Mouse (Mus musculus) lung, postnatal 36 days (tissue): ENCODE results near the gene Kcnj11.

Source experiments
- DNase-seq: peaks from one replicate; pipeline ENCODE4 v3.0.0; 2022; ENCODE audit warnings: mixed read lengths

Gene Kcnj11

DNA sequence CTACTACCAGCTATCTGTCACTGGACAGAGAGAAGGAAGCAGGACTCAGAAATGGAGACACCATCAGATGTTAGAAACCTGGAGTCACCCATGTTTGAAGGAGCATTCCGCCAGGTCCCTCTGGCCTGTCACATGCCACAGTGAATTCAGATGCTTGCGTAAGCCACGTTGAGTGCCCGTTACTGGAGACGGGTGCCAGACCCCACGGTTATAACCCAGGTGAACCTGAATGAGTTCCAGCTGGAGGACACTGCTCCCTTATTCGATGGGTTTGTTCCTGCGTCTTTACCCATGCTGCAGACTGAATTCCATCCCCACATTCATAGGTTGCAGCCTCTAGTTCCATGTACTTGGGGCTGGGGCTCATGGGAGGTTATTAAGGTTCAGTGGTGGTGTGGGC is 3.2 kb upstream of the Kcnj11 start:
- no peak for DNase-seq

DNA sequence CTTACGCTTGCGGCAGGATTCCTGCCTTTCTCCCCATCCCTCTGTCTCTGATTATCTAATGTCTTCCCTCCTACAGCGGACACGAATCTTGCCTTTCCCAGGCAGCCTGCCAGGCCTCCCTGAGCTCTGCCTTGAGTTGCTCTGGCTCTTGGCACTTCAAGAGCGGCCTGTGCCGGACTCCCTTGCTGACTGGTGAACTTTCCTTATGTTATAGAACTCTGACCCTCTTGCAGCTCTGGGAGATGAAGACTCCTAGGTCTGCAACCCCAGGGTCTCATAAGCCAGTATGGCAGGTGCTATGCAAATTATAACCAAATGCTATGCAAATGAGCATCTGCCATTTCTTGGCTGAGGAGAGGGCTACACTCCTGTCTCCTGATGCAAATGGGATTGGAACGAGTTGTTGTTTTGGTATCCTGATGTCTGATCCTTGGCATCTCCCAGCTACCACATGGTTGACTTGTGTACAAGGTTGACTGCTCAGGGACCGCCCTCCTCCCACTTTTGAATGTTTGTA is 2.6 kb upstream of the Kcnj11 start:
- DNase-seq, result no peak

DNA sequence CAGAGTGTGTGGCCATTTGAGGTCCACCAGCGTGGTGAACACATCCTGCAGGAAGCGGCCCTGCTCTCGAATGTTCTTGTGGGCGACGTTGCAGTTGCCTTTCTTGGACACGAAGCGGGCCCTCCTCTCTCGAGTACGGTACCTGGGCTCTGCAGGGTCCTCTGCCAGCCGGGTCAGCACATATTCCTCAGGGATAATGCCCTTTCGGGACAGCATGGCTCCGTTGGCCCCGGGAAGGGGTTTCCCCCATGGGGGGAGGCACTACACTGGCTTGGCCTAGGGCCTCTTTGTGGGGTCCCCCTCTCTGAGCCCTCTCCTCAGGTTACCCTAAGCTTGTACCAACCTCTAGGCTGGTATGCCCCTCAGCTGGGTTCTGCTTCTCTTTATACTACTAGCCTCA is 882 bp downstream of the Kcnj11 start:
- DNase-seq, result no peak

DNA sequence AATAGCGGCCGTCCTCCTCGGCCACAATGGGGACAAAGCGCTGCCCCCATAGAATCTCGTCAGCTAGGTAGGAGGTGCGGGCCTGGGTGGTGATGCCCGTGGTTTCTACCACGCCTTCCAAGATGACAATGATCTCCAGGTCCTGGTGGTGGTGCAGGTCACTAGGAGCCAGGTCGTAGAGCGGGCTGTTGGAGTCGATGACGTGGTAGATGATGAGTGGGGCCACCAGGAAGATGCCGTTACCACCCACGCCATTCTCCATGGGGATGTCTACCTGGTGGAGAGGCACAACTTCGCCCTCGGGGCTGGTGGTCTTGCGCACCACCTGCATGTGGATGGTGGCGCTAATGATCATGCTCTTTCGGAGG is 1.7 kb downstream of the Kcnj11 start:
- no peak for DNase-seq

DNA sequence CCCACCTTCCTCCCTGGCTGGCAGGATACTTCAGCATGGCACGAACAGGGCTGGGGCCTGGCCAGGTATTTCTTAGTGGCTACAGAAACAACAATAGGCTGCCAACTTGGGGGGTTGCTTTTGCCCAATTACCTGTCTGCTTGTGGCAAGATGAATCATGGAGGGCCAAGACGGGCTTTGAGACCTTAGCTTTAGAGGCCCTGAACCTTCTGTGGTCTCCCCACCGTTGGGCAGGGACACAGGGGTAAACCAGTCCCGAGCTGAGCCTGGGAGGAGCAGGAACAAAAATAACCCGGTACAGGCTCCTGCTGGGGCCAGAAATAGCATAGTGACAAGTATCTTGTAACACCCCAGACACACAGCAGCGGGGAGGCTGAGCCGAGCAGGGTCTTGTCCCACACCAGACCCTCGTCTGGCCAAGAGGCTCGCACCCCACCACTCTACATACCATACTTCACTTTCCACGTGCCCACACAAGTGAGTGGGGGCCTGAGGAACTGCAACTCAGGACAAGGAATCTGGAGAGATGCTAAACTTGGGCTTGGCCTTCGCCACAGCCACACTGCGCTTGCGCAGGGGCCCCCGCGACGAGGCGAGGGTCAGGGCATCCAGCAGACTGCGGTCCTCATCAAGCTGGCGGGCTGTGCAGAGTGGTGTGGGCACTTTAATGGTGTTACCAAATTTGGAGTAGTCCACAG is 2.2 kb downstream of the Kcnj11 start:
- DNase-seq, result no peak

DNA sequence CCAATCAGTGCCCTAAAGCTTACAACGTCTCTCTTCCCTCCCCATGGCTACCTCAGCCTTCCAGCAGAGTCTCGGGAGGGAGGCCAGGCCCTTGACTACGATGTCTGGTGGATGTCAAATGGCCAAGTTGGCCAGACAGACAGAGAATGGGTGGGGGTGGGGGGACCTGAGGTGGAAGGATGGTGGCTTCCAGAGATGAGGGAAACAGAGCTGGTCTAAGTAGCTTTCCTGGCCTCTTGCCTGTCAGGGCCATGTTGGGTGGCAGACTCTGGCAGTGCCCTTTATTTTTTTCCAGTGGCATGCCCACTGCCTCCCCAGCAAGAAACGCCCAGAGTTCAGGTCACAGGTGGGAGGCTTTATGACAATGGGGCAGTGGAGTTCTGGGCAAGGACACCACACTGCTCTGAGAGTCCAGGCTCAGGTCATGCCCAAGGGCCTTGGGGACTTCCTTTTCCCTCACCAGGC is 3.2 kb downstream of the Kcnj11 start:
- no peak for DNase-seq

DNA sequence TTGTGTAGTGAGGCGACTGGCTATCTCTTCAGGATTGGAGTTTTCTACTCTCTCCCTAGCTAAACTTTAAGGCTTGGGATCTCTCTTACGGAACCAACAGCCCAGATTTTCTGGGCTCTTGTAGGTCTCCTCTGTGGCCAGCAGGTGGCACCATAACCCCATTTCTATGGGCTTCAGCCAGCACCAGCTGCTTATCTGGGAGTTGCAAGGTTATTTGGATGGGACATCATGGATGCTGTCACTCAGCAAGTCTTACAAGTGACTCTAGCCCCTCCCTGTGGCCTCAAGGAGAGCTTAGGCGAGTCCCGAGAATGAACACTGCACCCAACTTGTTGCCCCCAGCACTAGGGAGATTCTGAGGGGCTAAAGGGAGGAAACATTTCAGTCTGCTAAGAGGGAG is 4.4 kb downstream of the Kcnj11 start:
- peak; percentile 64 for DNase-seq

DNA sequence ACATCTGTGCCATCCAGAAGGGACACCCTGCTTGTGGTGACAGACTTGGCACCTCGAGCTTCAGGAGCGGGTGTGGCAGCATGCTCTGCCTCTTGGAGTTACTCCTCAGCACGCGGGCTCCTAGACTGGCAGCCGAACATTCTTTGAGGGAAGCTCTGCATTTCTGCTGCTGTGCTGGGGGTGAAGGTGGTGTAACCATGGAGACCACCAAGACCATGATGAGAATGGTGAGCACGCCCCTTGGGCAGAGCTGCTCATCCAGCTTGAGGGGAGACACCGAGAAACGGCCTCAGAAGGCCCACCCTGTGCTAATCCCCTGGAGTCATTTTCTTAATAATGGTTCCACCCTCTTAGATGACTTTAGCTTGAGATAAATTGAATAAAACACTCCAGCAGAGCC is 7.8 kb downstream of the Kcnj11 start:
- no peak for DNase-seq

DNA sequence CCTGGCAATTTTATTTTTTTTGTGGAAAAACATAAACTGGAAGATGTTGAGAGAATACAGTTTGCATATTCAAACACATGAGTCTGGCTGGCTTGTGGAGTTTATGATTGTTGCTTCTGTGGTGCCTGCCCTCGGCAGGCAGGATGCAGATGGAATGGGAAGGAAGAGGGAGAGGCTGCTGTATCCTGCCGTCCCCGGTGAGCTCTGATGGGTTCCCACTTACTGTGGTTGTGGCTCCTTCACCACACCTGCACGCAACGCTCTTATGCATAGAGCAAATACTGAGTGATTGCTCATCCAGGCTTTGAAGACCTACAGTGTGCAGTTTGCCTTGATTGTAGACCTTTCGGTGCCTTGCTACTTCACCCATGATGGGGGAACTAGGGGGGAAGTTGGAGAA is 12.3 kb downstream of the Kcnj11 start:
- no peak for DNase-seq

DNA sequence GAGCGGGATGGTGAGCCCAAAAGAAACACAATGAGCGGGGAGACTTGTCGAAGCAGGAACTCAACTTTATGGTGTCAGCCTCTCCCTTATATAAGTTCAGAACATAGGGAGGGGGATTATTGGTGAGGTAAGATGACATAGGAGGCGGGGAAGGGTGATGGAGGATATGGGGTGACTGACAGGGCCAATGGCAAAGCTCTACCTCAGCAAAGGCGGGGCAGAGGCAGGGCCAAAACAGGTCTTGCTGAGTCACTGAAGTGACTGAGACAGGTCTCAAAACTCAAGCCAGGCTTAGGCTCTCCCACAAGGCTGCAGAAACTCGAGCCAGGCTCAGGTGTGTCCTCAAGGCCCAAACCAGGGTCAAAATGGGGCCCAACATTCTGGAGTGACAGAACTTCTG is 14.2 kb downstream of the Kcnj11 start:
- DNase-seq, result no peak

DNA sequence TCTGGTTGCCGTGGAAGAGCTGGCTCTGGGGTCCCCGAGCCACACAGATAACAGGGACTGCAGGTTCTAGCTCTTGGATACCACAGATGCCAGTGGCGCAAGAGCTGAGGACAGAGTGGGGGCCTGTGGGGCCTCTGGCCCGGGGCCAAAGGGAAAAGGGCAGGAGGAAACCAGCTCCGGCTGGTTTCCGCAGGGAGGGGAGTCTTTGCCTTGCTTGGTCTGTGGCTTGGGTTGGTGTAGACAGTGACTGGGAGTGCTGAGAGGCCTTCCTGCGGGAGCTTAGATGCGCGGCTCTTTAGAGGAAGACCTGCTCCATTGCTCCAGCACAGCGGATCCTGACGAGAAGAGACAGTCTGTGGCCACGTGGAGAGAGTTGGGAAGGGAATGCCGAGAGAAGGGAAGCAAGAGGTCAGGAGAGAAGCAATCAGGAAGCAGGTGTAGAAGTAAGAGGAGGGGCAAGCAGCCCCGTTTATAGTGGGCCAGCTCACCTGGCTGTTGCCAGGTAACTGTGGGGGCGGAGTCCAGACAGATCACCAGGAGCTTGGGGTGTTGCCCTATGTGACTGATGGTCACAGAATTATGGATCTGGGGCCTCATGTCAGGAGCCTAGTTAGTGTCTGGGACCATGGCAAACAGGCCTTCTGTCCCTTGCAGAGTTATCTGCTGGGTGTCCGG is 15.6 kb downstream of the Kcnj11 start:
- no peak for DNase-seq

DNA sequence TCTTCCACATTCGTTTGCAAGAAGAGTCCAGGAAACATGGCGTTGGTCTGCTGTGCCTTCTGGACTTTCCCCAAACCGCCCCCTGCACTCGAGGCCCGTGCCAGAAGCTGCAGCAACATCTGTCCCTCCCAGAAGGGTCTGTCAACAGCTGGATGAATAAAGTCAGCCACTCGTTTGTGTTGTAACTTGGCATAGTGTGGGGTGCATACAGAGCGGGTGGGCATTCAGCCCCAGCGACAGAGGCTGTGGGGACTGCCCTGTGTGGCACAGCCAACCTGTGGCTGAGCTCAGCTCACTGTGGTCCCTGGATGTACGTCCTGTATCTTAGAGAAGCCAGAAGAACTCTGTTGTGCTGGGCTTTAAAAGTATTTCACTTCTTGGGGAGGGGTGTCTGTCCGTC is 16.5 kb downstream of the Kcnj11 start:
- no peak for DNase-seq

DNA sequence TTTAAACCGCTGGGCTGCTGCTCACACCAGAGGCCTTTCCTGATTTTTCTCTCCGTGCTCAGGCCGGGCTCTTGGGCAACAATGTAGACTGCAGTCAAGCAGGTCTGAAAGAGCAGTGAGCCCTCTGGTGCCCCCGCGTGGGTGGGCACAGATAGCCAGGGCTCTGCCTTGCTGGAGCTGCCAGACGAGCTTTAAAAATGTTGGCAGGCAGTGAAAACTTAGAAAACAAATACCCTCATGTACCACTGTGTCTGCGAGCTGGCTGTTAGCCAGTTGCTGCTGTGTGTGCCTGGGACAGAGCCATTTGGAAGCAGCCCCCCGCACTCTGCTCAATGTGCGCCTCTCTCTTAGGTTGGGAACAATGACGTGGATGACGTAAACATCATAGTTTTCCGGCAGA is 22.9 kb downstream of the Kcnj11 start:
- no peak for DNase-seq

DNA sequence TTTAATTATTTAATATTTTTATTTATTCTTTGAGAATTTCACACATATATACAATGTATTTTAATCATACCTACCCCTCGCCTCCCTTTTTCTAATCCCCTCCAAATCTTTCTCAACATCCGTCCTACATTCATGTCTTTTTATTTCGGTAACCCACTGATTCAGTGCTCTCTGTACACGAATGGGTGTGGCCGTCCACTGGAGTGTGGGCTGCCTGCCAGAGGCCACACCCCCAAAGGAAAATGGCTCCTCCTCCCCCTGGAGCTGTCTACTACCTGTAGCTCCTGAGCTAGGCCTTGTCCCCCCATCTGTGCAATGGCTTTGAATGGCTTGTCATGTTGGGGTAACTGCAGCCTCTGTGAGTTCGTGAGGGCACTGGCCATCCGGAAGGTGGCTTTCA is 23.7 kb downstream of the Kcnj11 start:
- no peak for DNase-seq

DNA sequence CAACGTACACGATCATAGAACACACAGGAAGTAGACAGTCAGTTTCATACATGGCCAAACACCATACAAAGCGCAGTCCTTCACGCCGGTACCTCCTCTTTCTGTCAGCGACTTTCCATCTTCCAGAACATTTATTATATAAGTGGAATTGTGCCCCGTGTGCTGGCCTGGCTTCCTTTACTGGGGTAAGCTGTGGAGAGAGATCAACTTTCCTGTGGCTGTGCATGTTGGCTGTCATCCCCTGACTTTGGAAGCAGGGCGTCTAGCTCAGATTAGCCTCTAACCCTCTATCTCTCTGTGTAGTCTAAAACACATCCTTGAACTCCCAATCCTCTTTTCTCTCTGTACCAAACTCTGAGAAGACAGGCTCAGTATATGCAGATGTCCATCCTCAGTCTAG is 31.7 kb downstream of the Kcnj11 start:
- DNase-seq, result no peak

DNA sequence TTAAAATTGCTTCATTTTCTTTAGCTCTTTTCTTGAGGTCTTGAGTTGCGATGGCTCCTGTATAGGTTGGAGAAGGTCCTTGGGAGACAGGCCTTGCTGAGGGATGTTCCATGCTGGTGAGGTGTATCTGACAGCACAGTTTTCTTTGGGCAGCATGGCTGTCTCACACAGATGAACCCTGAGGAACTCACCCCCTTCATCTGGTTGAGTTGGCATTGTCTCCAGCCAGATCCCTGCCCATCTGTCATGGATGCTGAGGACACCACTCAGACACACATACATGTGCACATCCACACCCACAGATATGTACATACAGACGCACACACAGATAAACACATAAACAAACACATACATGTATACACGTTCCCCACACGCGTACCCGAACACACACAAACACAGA is 37.3 kb downstream of the Kcnj11 start:
- DNase-seq, result no peak

DNA sequence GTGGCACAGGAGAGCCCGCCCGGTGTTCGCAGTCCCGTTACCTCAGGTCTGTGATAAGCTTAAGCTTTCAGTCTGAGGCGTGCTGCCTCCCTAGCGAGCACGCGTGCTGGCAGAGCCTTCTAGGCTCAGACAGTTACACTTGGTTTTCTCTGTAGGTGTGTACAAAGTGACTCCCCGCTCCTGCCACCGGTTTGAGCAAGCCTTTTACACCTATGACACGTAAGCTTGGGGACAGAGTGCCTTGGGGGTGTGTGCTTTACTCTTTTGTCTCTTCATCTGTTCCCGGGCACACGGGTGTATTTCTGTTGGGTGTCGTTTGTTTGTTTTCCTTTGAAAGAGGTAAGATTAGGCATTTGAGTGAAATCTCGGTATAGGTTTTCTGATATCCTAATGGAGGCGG is 39.0 kb downstream of the Kcnj11 start:
- no peak for DNase-seq

DNA sequence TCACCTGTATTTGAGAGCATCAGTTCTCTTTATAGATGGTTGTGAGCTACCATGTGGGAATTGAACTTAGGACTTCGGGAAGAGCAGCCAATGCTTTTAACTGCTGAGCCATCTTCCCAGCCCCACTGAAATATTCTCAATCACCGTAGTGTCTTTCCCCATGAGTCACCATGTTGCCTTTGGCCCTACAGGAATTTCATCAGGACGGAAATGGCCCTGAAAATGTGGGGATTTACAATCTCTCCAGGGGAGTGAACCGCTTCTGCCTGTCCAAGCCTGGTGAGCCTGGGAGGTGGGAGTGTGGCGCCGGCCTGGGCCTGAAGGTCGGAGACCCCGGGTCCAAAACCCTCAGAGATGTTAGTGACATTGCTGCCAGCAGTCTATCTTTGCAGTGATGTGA is 39.9 kb downstream of the Kcnj11 start:
- DNase-seq, result no peak

DNA sequence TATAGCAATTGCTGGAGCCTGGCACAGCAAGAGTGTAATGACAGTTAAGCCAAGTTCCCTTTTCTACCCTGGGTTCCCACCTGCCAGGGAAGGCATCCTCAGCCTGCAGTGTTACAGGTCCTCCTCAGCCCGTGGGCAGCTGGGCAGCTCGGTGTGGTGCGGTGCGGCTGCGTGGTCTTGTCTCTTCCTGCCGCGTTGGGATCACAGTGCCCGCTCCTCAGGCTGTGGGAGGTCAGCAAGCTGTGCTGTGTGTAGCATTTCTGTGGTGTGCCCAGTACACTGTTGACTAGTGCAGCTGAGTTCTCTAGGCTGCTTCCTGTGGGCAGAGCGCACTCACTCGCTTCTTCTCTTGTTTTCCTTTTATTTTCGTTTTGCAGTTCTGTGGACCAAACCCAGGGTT is 41.7 kb downstream of the Kcnj11 start:
- DNase-seq, result peak; percentile 7

DNA sequence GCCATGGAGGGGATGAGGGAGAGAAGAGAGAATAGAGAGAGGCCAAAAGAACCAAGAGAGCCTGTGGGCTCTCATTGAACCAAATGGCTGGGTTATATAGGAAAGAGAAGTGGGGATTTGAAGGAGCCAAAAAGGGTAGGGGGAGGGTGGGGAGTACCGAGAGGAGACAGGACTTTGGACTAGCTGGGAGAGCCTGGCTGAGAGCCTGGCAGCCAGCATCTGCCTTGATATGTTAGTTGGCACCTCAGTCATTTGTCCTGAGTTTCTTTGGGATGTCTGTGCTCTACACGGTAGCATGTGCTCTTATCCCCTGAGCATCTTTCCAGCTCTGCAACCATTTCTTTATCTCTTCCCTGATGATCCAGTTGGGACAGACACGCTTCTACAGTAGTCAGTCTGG is 47.0 kb downstream of the Kcnj11 start:
- DNase-seq, result no peak

DNA sequence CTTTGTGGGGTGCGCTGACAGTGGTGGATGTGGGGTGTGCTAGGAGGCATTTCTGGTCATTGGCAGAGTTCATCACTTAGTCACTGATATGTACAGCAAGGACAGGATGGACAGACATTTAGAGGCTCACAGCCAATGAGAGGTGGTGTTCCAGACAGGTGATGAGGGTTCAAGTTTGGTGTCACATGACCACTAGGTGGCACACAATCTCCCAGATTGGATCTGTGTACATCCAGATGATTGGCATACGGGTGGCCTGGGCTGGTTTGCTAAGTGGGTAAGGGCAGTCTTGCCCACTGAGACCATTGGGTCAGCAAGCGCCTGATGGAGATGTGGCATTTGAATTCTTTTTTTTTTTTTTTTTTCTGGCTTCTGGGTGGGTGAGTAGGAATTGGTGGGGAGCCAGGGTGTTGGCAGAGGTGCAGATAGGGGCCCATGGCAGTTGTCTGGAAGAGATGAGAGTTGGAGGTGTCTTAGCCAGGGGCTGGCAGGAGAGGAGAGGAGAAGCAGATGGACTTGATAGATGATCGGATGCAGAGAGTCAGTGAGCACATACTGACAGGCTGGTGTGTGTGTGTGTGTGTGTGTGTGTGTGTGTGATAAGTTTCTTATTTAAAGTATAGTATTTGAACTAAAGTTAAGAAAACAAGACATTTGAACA is 48.3 kb downstream of the Kcnj11 start:
- peak; percentile 28 for DNase-seq

DNA sequence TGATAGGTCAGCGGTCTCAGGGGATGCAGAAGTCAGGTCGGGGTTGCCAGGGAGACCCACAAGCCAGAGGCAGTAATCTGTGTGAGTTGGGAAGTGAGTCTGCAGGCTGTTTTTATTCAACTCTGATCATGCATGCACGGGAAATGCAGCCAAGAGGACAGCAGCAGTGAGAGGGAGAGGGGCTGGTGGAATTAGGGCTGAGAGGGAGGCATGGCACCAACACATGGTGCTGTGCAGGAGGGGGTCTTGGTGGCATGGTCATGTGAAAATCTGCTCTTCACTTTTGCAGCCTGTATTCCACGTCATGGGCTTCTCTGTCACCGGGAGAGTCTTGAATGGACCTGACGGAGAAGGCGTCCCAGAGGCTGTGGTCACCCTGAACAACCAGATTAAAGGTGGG is 50.6 kb downstream of the Kcnj11 start:
- no peak for DNase-seq

DNA sequence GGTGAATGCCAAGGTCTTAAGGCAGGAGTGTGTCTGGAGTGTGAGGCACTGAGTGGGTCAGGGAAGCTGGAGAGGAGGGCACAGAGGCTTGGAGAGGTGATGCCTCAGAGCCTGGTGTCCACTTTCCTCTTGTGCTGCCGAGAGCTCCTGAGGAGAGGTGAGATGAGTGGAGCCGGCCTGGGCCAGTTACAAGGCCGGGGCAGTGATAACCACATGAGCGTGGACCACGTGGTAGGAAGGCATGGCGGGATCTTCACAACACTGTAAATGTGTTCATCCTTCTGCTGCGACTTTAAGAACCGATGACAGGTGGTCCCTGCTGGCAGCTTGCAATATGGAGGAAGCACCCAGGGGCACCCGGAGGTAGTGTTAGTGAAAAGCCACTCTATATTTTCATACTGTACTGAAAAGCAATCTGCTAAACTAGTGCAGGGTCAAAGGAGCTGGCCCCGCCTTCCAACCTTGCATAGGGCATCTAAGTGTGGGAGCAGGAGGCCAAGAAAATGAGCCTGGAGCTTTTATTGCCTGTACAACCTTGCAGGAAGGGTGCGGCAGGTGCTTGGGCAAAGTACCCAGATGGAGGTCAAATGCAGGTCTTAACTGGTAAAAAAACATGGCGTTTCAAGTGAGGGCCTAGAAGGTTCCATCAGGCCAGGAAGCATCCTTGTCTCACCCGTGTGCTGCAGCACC is 52.5 kb downstream of the Kcnj11 start:
- DNase-seq, result no peak

DNA sequence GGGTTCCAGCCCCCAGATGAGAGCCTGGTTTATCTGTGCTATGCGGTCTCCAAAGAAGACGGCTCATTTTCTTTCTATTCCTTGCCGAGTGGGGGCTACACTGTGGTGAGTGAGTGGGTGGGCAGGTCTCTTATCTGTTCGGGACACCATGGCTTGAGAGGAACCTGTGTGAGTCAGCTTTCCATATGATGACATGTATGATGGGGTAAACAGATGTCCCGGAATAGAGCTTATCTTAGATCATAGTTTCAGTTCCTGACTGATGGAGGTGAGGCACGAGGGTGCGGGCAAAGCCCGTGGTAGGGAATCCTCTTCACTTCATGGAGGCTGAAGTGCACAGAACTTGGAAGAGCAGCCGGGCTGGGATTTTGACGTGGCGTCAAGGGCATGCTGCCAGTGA is 54.7 kb downstream of the Kcnj11 start:
- DNase-seq, result no peak
